Mouse (Mus musculus): ENCODE results near the gene Mmp11.

DNA sequence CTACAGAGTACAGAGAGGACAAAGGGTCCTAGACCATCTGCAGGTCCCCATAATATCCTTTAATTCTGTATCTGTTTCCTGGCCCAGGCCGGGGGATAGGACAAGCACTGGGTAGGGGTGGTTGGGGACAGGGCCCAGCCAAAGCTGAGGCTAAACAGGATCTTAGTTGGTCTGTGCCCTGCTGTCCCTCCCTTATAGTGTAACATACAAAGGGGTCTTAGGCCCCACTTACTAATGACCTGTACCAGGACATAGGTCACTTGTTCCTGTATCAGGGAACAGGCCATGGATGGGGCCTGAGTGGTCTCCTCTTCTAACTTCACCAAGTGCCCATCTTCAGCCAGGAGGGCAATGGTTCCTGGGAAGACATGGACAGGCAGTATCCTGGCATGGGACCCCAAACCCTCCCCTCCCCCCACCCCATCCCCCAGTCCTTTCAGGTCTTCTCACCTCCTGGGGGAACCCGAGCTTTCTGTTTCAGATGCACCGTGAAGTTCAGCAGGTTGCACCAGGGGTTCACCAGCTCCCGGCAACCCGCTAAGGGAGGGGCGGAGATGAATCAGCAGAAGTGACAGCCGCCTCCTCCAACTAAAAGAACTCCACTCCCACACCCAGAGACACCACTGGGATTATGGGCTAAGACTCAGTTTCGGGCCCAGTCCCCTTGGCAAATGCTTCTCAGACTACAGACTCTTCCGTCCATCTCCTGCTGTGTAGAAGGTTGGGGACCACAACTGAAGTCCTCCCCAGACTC is 3.4 kb upstream of the Mmp11 start:
- TF ChIP-seq POLR2A (IDR thresholded peaks at IDR 0.05; ENCODE audit: low read depth, low read length) (no peak), CTCF (IDR thresholded peaks at IDR 0.05; ENCODE audit: extremely low read depth, insufficient read length, insufficient replicate concordance, low read depth, low read length) (no peak)

Measured in small intestine, adult 2 months (tissue).